Mouse (Mus musculus): Measurements from ENCODE around the gene Kcnip3. TPM values are rescaled to one million over a fixed set of nuclear protein-coding genes. Genes with fewer than 3 reads are reported as not detected.

Gene Kcnip3
- polyA plus RNA-seq, 1 experiment, result 0.28 TPM

- Histone ChIP-seq H3ac (ENCODE audit: control insufficient read depth, insufficient read length) (no peak overlapping the region), H3K4me3 (no peak overlapping the region), H3K36me3 (ENCODE audit: control insufficient read depth, insufficient read depth) (no peaks in the 10 kb centered on the region), H3K79me2 (ENCODE audit: control insufficient read depth, insufficient read depth) (no peaks in the 10 kb centered on the region), H3K27me3 (ENCODE audit: control insufficient read depth, insufficient read depth, insufficient read length) (peaks cover 54% of the 10 kb centered on the region), H3K4me2 (ENCODE audit: low read depth) (no peak overlapping the region)
- TF ChIP-seq POLR2AphosphoS2 (IDR thresholded peaks at IDR 0.05; ENCODE audit: insufficient read length, low read depth), result no peak
Measured at GRCm38 (mm10) chr2:127519308-127519707, 2.6 kb downstream of the Kcnip3 start.

GRCm38 (mm10) chr2:127518831-127519230, 3.1 kb downstream of the Kcnip3 start:
- Histone ChIP-seq H3K79me2 (ENCODE audit: control insufficient read depth, insufficient read depth) (no peaks in the 10 kb centered on the region), H3K36me3 (ENCODE audit: control insufficient read depth, insufficient read depth) (no peaks in the 10 kb centered on the region), H3K4me2 (ENCODE audit: low read depth) (no peak overlapping the region), H3K27me3 (ENCODE audit: control insufficient read depth, insufficient read depth, insufficient read length) (peaks cover 51% of the 10 kb centered on the region), H3K4me3 (no peak overlapping the region), H3ac (ENCODE audit: control insufficient read depth, insufficient read length) (no peak overlapping the region)
- TF ChIP-seq REST (IDR thresholded peaks at IDR 0.05; ENCODE audit: insufficient read depth, insufficient read length) (no peak), CEBPB (IDR thresholded peaks at IDR 0.05; ENCODE audit: insufficient read depth, poor library complexity, severe bottlenecking) (no peak), USF1 (IDR thresholded peaks at IDR 0.05; ENCODE audit: low read depth) (no peak), TCF3 (IDR thresholded peaks at IDR 0.05; ENCODE audit: insufficient read length, low read depth) (no peak), MYOG (IDR thresholded peaks at IDR 0.05; ENCODE audit: control insufficient read depth in 1 of 3, insufficient read depth in 1 of 3, insufficient read length in 2 of 3, low read depth in 2 of 3) (no peak), E2F4 (IDR thresholded peaks at IDR 0.05; ENCODE audit: insufficient read depth) (no peak), TCF12 (IDR thresholded peaks at IDR 0.05; ENCODE audit: insufficient read depth, poor library complexity, severe bottlenecking) (no peak), MYOD1 (IDR thresholded peaks at IDR 0.05; ENCODE audit: control insufficient read depth in 1 of 3, insufficient read length in 2 of 3, low read depth in 2 of 3) (no peak), POLR2A (IDR thresholded peaks at IDR 0.05; ENCODE audit: insufficient read length, low read depth) (no peak), MAX (IDR thresholded peaks at IDR 0.05; ENCODE audit: low read depth) (no peak)

GRCm38 (mm10) chr2:127518273-127518672, 3.6 kb downstream of the Kcnip3 start:
- H3K4me3 ChIP-seq, result no peak overlapping the region
- H3K79me2 ChIP-seq (ENCODE audit: control insufficient read depth, insufficient read depth), result no peaks in the 10 kb centered on the region
- H3K36me3 ChIP-seq (ENCODE audit: control insufficient read depth, insufficient read depth), result no peaks in the 10 kb centered on the region
- no peak overlapping the region for H3ac ChIP-seq (ENCODE audit: control insufficient read depth, insufficient read length)
- H3K4me2 ChIP-seq (ENCODE audit: low read depth), result no peak overlapping the region
- TF ChIP-seq MYOD1 (IDR thresholded peaks at IDR 0.05; ENCODE audit: control insufficient read depth in 1 of 3, insufficient read length in 2 of 3, low read depth in 2 of 3) (peak; percentile 52 to 99 (median 97)), E2F4 (IDR thresholded peaks at IDR 0.05; ENCODE audit: insufficient read depth) (no peak), POLR2A (IDR thresholded peaks at IDR 0.05; ENCODE audit: insufficient read length, low read depth) (no peak), MYOG (IDR thresholded peaks at IDR 0.05; ENCODE audit: control insufficient read depth in 1 of 3, insufficient read depth in 1 of 3, insufficient read length in 2 of 3, low read depth in 2 of 3) (peak; percentile 91 to 98 (median 92)), CEBPB (IDR thresholded peaks at IDR 0.05; ENCODE audit: insufficient read depth, poor library complexity, severe bottlenecking) (no peak), POLR2AphosphoS2 (IDR thresholded peaks at IDR 0.05; ENCODE audit: insufficient read length, low read depth) (no peak), SRF (IDR thresholded peaks at IDR 0.05; ENCODE audit: control insufficient read depth, insufficient read length, low read depth) (no peak), TCF3 (IDR thresholded peaks at IDR 0.05; ENCODE audit: insufficient read length, low read depth) (peak; percentile 95), TCF12 (IDR thresholded peaks at IDR 0.05; ENCODE audit: insufficient read depth, poor library complexity, severe bottlenecking) (peak; percentile 94), USF1 (IDR thresholded peaks at IDR 0.05; ENCODE audit: low read depth) (peak; percentile 5), REST (IDR thresholded peaks at IDR 0.05; ENCODE audit: insufficient read depth, insufficient read length) (no peak)
- peaks cover 48% of the 10 kb centered on the region for H3K27me3 ChIP-seq (ENCODE audit: control insufficient read depth, insufficient read depth, insufficient read length)

- Histone ChIP-seq H3ac (ENCODE audit: control insufficient read depth, insufficient read length) (no peak overlapping the region), H3K79me2 (ENCODE audit: control insufficient read depth, insufficient read depth) (no peaks in the 10 kb centered on the region), H3K36me3 (ENCODE audit: control insufficient read depth, insufficient read depth) (no peaks in the 10 kb centered on the region), H3K27me3 (ENCODE audit: control insufficient read depth, insufficient read depth, insufficient read length) (peaks cover 53% of the 10 kb centered on the region), H3K4me3 (no peak overlapping the region), H3K4me2 (ENCODE audit: low read depth) (no peak overlapping the region)
- TF ChIP-seq MYOG (IDR thresholded peaks at IDR 0.05; ENCODE audit: control insufficient read depth in 1 of 3, insufficient read depth in 1 of 3, insufficient read length in 2 of 3, low read depth in 2 of 3) (no peak), POLR2A (IDR thresholded peaks at IDR 0.05; ENCODE audit: insufficient read length, low read depth) (no peak), E2F4 (IDR thresholded peaks at IDR 0.05; ENCODE audit: insufficient read depth) (no peak), MAX (IDR thresholded peaks at IDR 0.05; ENCODE audit: low read depth) (no peak), POLR2AphosphoS2 (IDR thresholded peaks at IDR 0.05; ENCODE audit: insufficient read length, low read depth) (no peak), MYOD1 (IDR thresholded peaks at IDR 0.05; ENCODE audit: control insufficient read depth in 1 of 3, insufficient read length in 2 of 3, low read depth in 2 of 3) (no peak), SRF (IDR thresholded peaks at IDR 0.05; ENCODE audit: control insufficient read depth, insufficient read length, low read depth) (no peak), REST (IDR thresholded peaks at IDR 0.05; ENCODE audit: insufficient read depth, insufficient read length) (no peak), TCF12 (IDR thresholded peaks at IDR 0.05; ENCODE audit: insufficient read depth, poor library complexity, severe bottlenecking) (no peak), CEBPB (IDR thresholded peaks at IDR 0.05; ENCODE audit: insufficient read depth, poor library complexity, severe bottlenecking) (no peak), TCF3 (IDR thresholded peaks at IDR 0.05; ENCODE audit: insufficient read length, low read depth) (no peak)
Measured at GRCm38 (mm10) chr2:127517081-127517480, 4.8 kb downstream of the Kcnip3 start.

GRCm38 (mm10) chr2:127514380-127515124, 7.3 kb downstream of the Kcnip3 start:
- no peak overlapping the region for H3ac ChIP-seq (ENCODE audit: control insufficient read depth, insufficient read length)
- H3K27me3 ChIP-seq (ENCODE audit: control insufficient read depth, insufficient read depth, insufficient read length), result peaks cover 63% of the 10 kb centered on the region
- no peak overlapping the region for H3K4me2 ChIP-seq (ENCODE audit: low read depth)
- no peak overlapping the region for H3K4me3 ChIP-seq
- no peaks in the 10 kb centered on the region for H3K79me2 ChIP-seq (ENCODE audit: control insufficient read depth, insufficient read depth)
- no peak for TF ChIP-seq SRF (IDR thresholded peaks at IDR 0.05; ENCODE audit: control insufficient read depth, insufficient read length, low read depth)
- no peak for TF ChIP-seq CEBPB (IDR thresholded peaks at IDR 0.05; ENCODE audit: insufficient read depth, poor library complexity, severe bottlenecking)
- TF ChIP-seq E2F4 (IDR thresholded peaks at IDR 0.05; ENCODE audit: insufficient read depth), result no peak
- no peak for TF ChIP-seq TCF3 (IDR thresholded peaks at IDR 0.05; ENCODE audit: insufficient read length, low read depth)
- no peak for TF ChIP-seq POLR2A (IDR thresholded peaks at IDR 0.05; ENCODE audit: insufficient read length, low read depth)
- no peak for TF ChIP-seq REST (IDR thresholded peaks at IDR 0.05; ENCODE audit: insufficient read depth, insufficient read length)
- no peak for TF ChIP-seq MYOG (IDR thresholded peaks at IDR 0.05; ENCODE audit: control insufficient read depth in 1 of 3, insufficient read depth in 1 of 3, insufficient read length in 2 of 3, low read depth in 2 of 3)
- no peak for TF ChIP-seq POLR2AphosphoS2 (IDR thresholded peaks at IDR 0.05; ENCODE audit: insufficient read length, low read depth)
- no peak for TF ChIP-seq USF1 (IDR thresholded peaks at IDR 0.05; ENCODE audit: low read depth)
- TF ChIP-seq TCF12 (IDR thresholded peaks at IDR 0.05; ENCODE audit: insufficient read depth, poor library complexity, severe bottlenecking), result no peak
- TF ChIP-seq MAX (IDR thresholded peaks at IDR 0.05; ENCODE audit: low read depth), result no peak
- no peak for TF ChIP-seq MYOD1 (IDR thresholded peaks at IDR 0.05; ENCODE audit: control insufficient read depth in 1 of 3, insufficient read length in 2 of 3, low read depth in 2 of 3)
- H3K36me3 ChIP-seq (ENCODE audit: control insufficient read depth, insufficient read depth), result no peaks in the 10 kb centered on the region
